Mouse (Mus musculus): Measurements from ENCODE around the gene Ubxn1. TPM values are rescaled to one million over a fixed set of nuclear protein-coding genes. Genes with fewer than 3 reads are reported as not detected.
"Not testable (repeated sequence)": the region's sequence is repeated elsewhere in the genome, so short reads cannot be mapped to it uniquely, and the experiment has no call there.

Ubxn1 gene
- 218 and 220 TPM in 2 replicates for polyA plus RNA-seq (2016; fragmentation: Nextera tagmentation; extraction: Ambion mirVana)

GRCm38 (mm10) chr19:8871267-8872186 lies at the start of gene Ubxn1:
Ubxn1 (plus strand) TSS chr19:8871496.
- DNase-seq (ENCODE audit: low spot score) = peak; percentile 96
- Histone ChIP-seq H3K27me3 (replicated peaks; ENCODE audit: low read depth, poor library complexity, severe bottlenecking) (no peaks in the 10 kb centered on the region), H3K36me3 (replicated peaks) (peaks cover 36% of the 10 kb centered on the region), H3K27ac (replicated peaks) (peak within 1 kb of the TSS; percentile 91), H3K4me3 (peak within 1 kb of the TSS; percentile 85), H3K9me3 (no peaks in the 10 kb centered on the region), H3K4me1 (peaks cover 12% of the 10 kb centered on the region)
- WGBS = under 1% methylated on average over 59 of the region's 59 CpGs

- DNase-seq (ENCODE audit: low spot score) = no peak
- peaks cover 63% of the 10 kb centered on the region for H3K36me3 ChIP-seq (replicated peaks)
- WGBS = 79% methylated on average over 8 of the region's 8 CpGs
- H3K4me1 ChIP-seq = peaks cover 28% of the 10 kb centered on the region
- H3K9me3 ChIP-seq = no peaks in the 10 kb centered on the region
- no peaks in the 10 kb centered on the region for H3K27me3 ChIP-seq (replicated peaks; ENCODE audit: low read depth, poor library complexity, severe bottlenecking)
- H3K27ac ChIP-seq (replicated peaks) = no peak overlapping the region
- H3K4me3 ChIP-seq = peak overlapping the region; percentile 100
These were observed 48.6 kb upstream of the Ubxn1 start for GRCm38 (mm10) chr19:8822696-8823095.

- H3K36me3 ChIP-seq (replicated peaks) = peaks cover 100% of the 10 kb centered on the region
These were observed 41.6 kb upstream of the Ubxn1 start, which contains the start of gene AC129217.1 for GRCm38 (mm10) chr19:8829660-8830059. AC129217.1 (plus strand) TSS chr19:8829773.

GRCm38 (mm10) chr19:8830664-8831063 lies 40.6 kb upstream of the Ubxn1 start:
- 95% methylated on average over 8 of the region's 8 CpGs for WGBS
- Histone ChIP-seq H3K27ac (replicated peaks) (no peak overlapping the region), H3K4me3 (no peak overlapping the region), H3K4me1 (no peaks in the 10 kb centered on the region), H3K9me3 (no peaks in the 10 kb centered on the region), H3K36me3 (replicated peaks) (peaks cover 100% of the 10 kb centered on the region), H3K27me3 (replicated peaks; ENCODE audit: low read depth, poor library complexity, severe bottlenecking) (no peaks in the 10 kb centered on the region)
- DNase-seq (ENCODE audit: low spot score) = no peak

More at GRCm38 (mm10) chr19:8829660-8830059, 41.6 kb upstream of the Ubxn1 start, which contains the start of gene AC129217.1:
- Histone ChIP-seq H3K27me3 (replicated peaks; ENCODE audit: low read depth, poor library complexity, severe bottlenecking) (no peaks in the 10 kb centered on the region), H3K9me3 (no peaks in the 10 kb centered on the region), H3K4me1 (no peaks in the 10 kb centered on the region), H3K27ac (replicated peaks) (no peak within 1 kb of the TSS), H3K4me3 (no peak within 1 kb of the TSS)
- DNase-seq (ENCODE audit: low spot score) = no peak
- 92% methylated on average over 8 of the region's 8 CpGs for whole genome bisulfite sequencing

- Histone ChIP-seq H3K27me3 (replicated peaks; ENCODE audit: low read depth, poor library complexity, severe bottlenecking) (no peaks in the 10 kb centered on the region), H3K4me3 (no peak overlapping the region), H3K27ac (replicated peaks) (no peak overlapping the region), H3K36me3 (replicated peaks) (peaks cover 100% of the 10 kb centered on the region), H3K4me1 (no peaks in the 10 kb centered on the region), H3K9me3 (no peaks in the 10 kb centered on the region)
- DNase-seq (ENCODE audit: low spot score) = no peak
- WGBS = 84% methylated on average over 11 of the region's 11 CpGs
These were observed 40.0 kb upstream of the Ubxn1 start for GRCm38 (mm10) chr19:8831262-8831661.

- H3K36me3 ChIP-seq (replicated peaks) = peaks cover 86% of the 10 kb centered on the region
- no peak overlapping the region for H3K4me3 ChIP-seq
- H3K4me1 ChIP-seq = peaks cover 8% of the 10 kb centered on the region
- 94% methylated on average over 4 of the region's 4 CpGs for WGBS
- H3K27ac ChIP-seq (replicated peaks) = no peak overlapping the region
- no peaks in the 10 kb centered on the region for H3K9me3 ChIP-seq
- DNase-seq (ENCODE audit: low spot score) = no peak
- no peaks in the 10 kb centered on the region for H3K27me3 ChIP-seq (replicated peaks; ENCODE audit: low read depth, poor library complexity, severe bottlenecking)
These were observed 38.3 kb upstream of the Ubxn1 start for GRCm38 (mm10) chr19:8832971-8833370.

DNA sequence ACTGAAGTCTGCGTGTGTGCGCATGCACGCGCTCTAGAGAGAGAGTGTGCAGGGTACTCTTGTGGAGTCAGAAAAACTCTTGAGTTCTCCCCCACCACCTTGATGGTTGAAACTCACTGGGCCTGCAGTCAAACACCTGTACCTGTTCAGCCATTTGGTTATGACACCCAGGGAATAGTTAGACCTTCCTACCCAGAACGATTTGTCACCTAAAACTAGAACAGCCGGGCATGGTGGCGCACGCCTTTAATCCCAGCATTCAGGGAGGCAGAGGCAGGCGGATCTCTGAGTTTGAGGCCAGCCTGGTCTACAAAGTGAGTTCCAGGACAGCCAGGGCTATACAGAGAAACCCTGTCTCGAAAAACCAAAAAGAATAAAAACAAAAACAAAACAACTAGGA lies 35.0 kb upstream of the Ubxn1 start:
- H3K4me3 ChIP-seq; H3K27ac ChIP-seq (replicated peaks); H3K9me3 ChIP-seq; H3K27me3 ChIP-seq (replicated peaks; ENCODE audit: low read depth, poor library complexity, severe bottlenecking); DNase-seq (ENCODE audit: low spot score): not testable (repeated sequence)
- peaks cover 54% of the 10 kb centered on the region for H3K36me3 ChIP-seq (replicated peaks)
- peaks cover 39% of the 10 kb centered on the region for H3K4me1 ChIP-seq
- WGBS = 96% methylated on average over 10 of the region's 10 CpGs

DNA sequence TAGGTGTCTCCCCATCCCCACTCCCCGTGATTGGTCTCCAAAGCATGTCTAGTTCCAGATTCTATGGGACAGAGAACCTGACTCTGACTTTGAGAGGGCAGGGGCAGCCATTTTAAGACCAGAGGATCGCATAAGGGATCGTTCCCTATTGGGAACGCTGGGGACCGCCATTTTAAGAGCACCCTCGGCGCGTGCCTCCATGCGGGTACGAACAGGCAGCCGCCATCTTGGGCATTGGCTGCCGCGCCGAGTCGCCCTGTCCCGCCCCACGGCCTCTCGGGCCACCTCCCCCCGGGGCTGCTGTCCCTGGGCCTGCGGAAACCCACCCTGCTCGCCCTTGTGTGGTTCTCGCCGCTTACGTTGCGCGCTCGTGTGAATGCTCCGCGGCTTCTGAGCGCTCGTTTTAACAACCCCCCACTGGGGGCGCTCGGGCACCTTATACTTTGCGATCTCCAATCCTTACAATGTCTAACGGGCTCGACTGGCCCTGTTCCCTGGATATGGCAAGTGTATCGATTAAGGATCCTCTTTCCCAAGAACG lies 34.0 kb upstream of the Ubxn1 start, which contains the start of gene Bscl2:
Gene Bscl2 (plus strand): TSS at position 217 of the 541 bp plus-strand sequence.
- no peaks in the 10 kb centered on the region for H3K27me3 ChIP-seq (replicated peaks; ENCODE audit: low read depth, poor library complexity, severe bottlenecking)
- H3K27ac ChIP-seq (replicated peaks) = peak within 1 kb of the TSS; percentile 97
- DNase-seq (ENCODE audit: low spot score) = peak; percentile 89
- H3K36me3 ChIP-seq (replicated peaks) = peaks cover 51% of the 10 kb centered on the region
- peaks cover 39% of the 10 kb centered on the region for H3K4me1 ChIP-seq
- no peaks in the 10 kb centered on the region for H3K9me3 ChIP-seq
- H3K4me3 ChIP-seq = peak within 1 kb of the TSS; percentile 69
- 2% methylated on average over 38 of the region's 38 CpGs for WGBS

GRCm38 (mm10) chr19:8838041-8838730 lies 33.1 kb upstream of the Ubxn1 start:
- no peak for DNase-seq (ENCODE audit: low spot score)
- no peaks in the 10 kb centered on the region for H3K9me3 ChIP-seq

GRCm38 (mm10) chr19:8839103-8839907 lies 32.0 kb upstream of the Ubxn1 start, which contains the start of gene Gng3:
Gng3 (minus strand) TSS chr19:8839194.
- H3K9me3 ChIP-seq = no peaks in the 10 kb centered on the region
- H3K36me3 ChIP-seq (replicated peaks) = peaks cover 40% of the 10 kb centered on the region
- H3K27me3 ChIP-seq (replicated peaks; ENCODE audit: low read depth, poor library complexity, severe bottlenecking) = no peaks in the 10 kb centered on the region
- DNase-seq (ENCODE audit: low spot score) = peak; percentile 66
- peak within 1 kb of the TSS; percentile 97 for H3K27ac ChIP-seq (replicated peaks)
- 43% methylated on average over 11 of the region's 11 CpGs for WGBS
- H3K4me1 ChIP-seq = peaks cover 39% of the 10 kb centered on the region
- peak within 1 kb of the TSS; percentile 69 for H3K4me3 ChIP-seq

More at GRCm38 (mm10) chr19:8838041-8838730, 33.1 kb upstream of the Ubxn1 start:
- peaks cover 39% of the 10 kb centered on the region for H3K4me1 ChIP-seq
- H3K27ac ChIP-seq (replicated peaks) = peak overlapping the region; percentile 97
- H3K27me3 ChIP-seq (replicated peaks; ENCODE audit: low read depth, poor library complexity, severe bottlenecking) = no peaks in the 10 kb centered on the region
- H3K4me3 ChIP-seq = peak overlapping the region; percentile 69
- peaks cover 51% of the 10 kb centered on the region for H3K36me3 ChIP-seq (replicated peaks)
- WGBS = 19% methylated on average over 15 of the region's 15 CpGs

DNA sequence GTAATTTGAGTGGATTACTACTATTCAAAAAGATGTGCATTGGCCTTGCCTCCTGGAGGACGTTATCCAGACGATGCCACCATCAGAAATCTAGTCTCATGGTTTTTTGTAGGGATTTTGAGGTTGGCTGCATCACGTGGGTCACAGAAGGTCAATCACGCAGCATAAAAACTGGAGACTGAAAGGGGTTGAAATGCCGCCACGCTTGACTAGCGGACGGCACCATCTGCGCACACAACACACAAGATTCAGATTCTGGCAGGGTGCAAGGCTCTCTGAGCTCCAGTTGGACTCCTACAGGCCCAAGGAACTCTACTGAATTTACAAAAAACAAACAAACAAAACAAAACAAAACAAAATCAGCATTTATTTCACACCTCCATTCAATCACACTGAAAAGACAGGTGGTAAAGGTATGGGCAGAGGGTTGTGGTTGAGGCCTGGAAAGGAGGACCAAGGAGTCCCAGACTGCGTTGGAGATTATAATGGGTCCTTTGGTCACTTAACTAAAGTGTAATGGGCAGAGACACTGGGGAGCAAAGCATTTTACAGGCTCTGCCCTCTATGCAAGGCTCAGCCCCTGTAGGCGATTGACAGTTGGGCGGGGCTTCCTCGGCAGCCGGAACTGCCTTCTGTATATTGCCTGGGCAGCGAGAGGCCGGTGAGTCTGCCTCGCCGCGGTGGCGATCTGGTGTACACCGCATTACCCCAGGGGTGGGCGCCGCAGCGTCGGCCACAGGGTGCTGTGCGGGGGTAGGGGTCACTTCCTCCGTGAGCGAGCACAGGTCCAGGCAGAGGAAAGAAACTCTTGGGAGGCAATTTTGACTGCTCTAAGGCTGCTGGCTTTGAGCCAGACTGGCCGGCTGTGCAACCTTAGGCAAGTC lies 31.1 kb upstream of the Ubxn1 start:
- H3K9me3 ChIP-seq = no peaks in the 10 kb centered on the region
- DNase-seq (ENCODE audit: low spot score) = peak; percentile 72
- no peaks in the 10 kb centered on the region for H3K27me3 ChIP-seq (replicated peaks; ENCODE audit: low read depth, poor library complexity, severe bottlenecking)
- 23% methylated on average over 29 of the region's 29 CpGs for WGBS
- peaks cover 39% of the 10 kb centered on the region for H3K4me1 ChIP-seq
- peak overlapping the region; percentile 76 for H3K27ac ChIP-seq (replicated peaks)
- H3K4me3 ChIP-seq = peak overlapping the region; percentile 69
- peaks cover 31% of the 10 kb centered on the region for H3K36me3 ChIP-seq (replicated peaks)
